In genomic region chr13:56250551-56251161, GRCm38 (mm10) we compare ENCODE assay signal across 18 mouse cellular contexts. TPM values are rescaled to one million over a fixed set of nuclear protein-coding genes. Genes with fewer than 3 reads are reported as not detected.
DNase-seq lines count a peak whose midpoint lies in the region; ATAC-seq and TF ChIP-seq lines count a peak whose summit lies in the region.
"Had no signal": no experiment of that assay in that cellular context is flagged by ENCODE, and none has a peak within 500 bp of the region (broad histone marks: within the 10 kb centered on the region; RNA-seq: fewer than 3 reads in every experiment).

No protein-coding gene starts in this region.

- H3K27ac ChIP-seq in forebrain, embryonic 10.5 days = peak overlapping the region; percentile 82
- no peak overlapping the region for H3K27ac ChIP-seq in forebrain, embryonic 15.5 days (replicated peaks)
- H3K27ac ChIP-seq in neural tube, embryonic 15.5 days (replicated peaks) = no peak overlapping the region
- H3K27ac ChIP-seq in midbrain, embryonic 12.5 days (replicated peaks) = peak overlapping the region; percentile 82
- no peak overlapping the region for H3K27ac ChIP-seq in lung, postnatal 0 days (ENCODE audit: low read length)
- no peak overlapping the region for H3K27ac ChIP-seq in intestine, postnatal 0 days (ENCODE audit: low read depth, low read length)
- H3K27ac ChIP-seq: gastrocnemius, adult 2 months; stomach, postnatal 0 days had no signal

- H3K27me3 ChIP-seq in forebrain, embryonic 10.5 days (ENCODE audit: poor library complexity, severe bottlenecking) = peaks cover 100% of the 10 kb centered on the region
- peaks cover 89% of the 10 kb centered on the region for H3K27me3 ChIP-seq in forebrain, embryonic 15.5 days
- H3K27me3 ChIP-seq in neural tube, embryonic 15.5 days (replicated peaks) = peaks cover 99% of the 10 kb centered on the region
- H3K27me3 ChIP-seq in midbrain, embryonic 12.5 days = peaks cover 99% of the 10 kb centered on the region
- peaks cover 83% of the 10 kb centered on the region for H3K27me3 ChIP-seq in lung, postnatal 0 days (replicated peaks; ENCODE audit: insufficient read depth, low read length)
- H3K27me3 ChIP-seq in intestine, postnatal 0 days (replicated peaks; ENCODE audit: control insufficient read depth, insufficient read depth, low read length) = peaks cover 88% of the 10 kb centered on the region

- DNase-seq in forebrain, embryonic 10.5 days (ENCODE audit: extremely low spot score, low spot score) = no peak
- DNase-seq in neural tube, embryonic 10.5 days (ENCODE audit: extremely low spot score, low spot score) = peak; percentile 55
- DNase-seq in lung, postnatal 0 days (ENCODE audit: low spot score) = no peak
- DNase-seq in lung, adult 18-20 months = no peak
- DNase-seq: cerebellum, adult 2 months; gastrocnemius, adult 2 months; heart, adult 18-20 months; kidney, postnatal 14 days; layer of hippocampus, adult 9-11 months; liver; thymus, postnatal 14 days had no signal

- TF ChIP-seq CTCF in lung, postnatal 0 days (IDR thresholded peaks at IDR 0.05) = no peak
- TF ChIP-seq CTCF in intestine, postnatal 0 days (IDR thresholded peaks at IDR 0.05; ENCODE audit: low read depth) = no peak

- no peak for ATAC-seq in forebrain, embryonic 15.5 days (replicated peaks)
- ATAC-seq in neural tube, embryonic 15.5 days (ENCODE audit: low FRiP score) = no peak
- ATAC-seq in midbrain, embryonic 12.5 days (ENCODE audit: low FRiP score, low read depth) = no peak
- no peak for ATAC-seq in lung, postnatal 0 days
- no peak for ATAC-seq in intestine, postnatal 0 days

- no peak for TF ChIP-seq EP300 in lung, postnatal 0 days (IDR thresholded peaks at IDR 0.05)

- H3K4me1 ChIP-seq in forebrain, embryonic 10.5 days = peaks cover 64% of the 10 kb centered on the region
- H3K4me1 ChIP-seq in forebrain, embryonic 15.5 days = peaks cover 16% of the 10 kb centered on the region
- H3K4me1 ChIP-seq in neural tube, embryonic 15.5 days = peaks cover 21% of the 10 kb centered on the region
- H3K4me1 ChIP-seq in midbrain, embryonic 12.5 days = peaks cover 55% of the 10 kb centered on the region
- peaks cover 5% of the 10 kb centered on the region; the same call in 1 of the 2 replicates for H3K4me1 ChIP-seq in lung, postnatal 0 days (ENCODE audit: insufficient read depth, low read depth, low read length)
- H3K4me1 ChIP-seq in intestine, postnatal 0 days (replicated peaks; ENCODE audit: control insufficient read depth, insufficient read depth, low read length) = no peaks in the 10 kb centered on the region

- no peaks in the 10 kb centered on the region for H3K9me3 ChIP-seq in forebrain, embryonic 10.5 days
- no peaks in the 10 kb centered on the region for H3K9me3 ChIP-seq in forebrain, embryonic 15.5 days
- H3K9me3 ChIP-seq in neural tube, embryonic 15.5 days (replicated peaks) = no peaks in the 10 kb centered on the region
- H3K9me3 ChIP-seq in midbrain, embryonic 12.5 days = no peaks in the 10 kb centered on the region
- H3K9me3 ChIP-seq in lung, postnatal 0 days (ENCODE audit: low read length) = no peaks in the 10 kb centered on the region
- H3K9me3 ChIP-seq in intestine, postnatal 0 days (ENCODE audit: control insufficient read depth) = no peaks in the 10 kb centered on the region

- H3K36me3 ChIP-seq in forebrain, embryonic 10.5 days (replicated peaks) = no peaks in the 10 kb centered on the region
- no peaks in the 10 kb centered on the region for H3K36me3 ChIP-seq in forebrain, embryonic 15.5 days
- no peaks in the 10 kb centered on the region for H3K36me3 ChIP-seq in neural tube, embryonic 15.5 days
- no peaks in the 10 kb centered on the region for H3K36me3 ChIP-seq in midbrain, embryonic 12.5 days
- H3K36me3 ChIP-seq in lung, postnatal 0 days (ENCODE audit: insufficient read depth, low read length) = no peaks in the 10 kb centered on the region
- H3K36me3 ChIP-seq in intestine, postnatal 0 days (ENCODE audit: control insufficient read depth, insufficient read depth) = no peaks in the 10 kb centered on the region

- no peak overlapping the region for H3K4me2 ChIP-seq in forebrain, embryonic 15.5 days (replicated peaks)
- no peak overlapping the region for H3K4me2 ChIP-seq in neural tube, embryonic 15.5 days
- H3K4me2 ChIP-seq in midbrain, embryonic 12.5 days (replicated peaks) = peak overlapping the region; percentile 53
- H3K4me2 ChIP-seq in lung, postnatal 0 days (replicated peaks; ENCODE audit: low read depth, low read length) = no peak overlapping the region
- H3K4me2 ChIP-seq in intestine, postnatal 0 days (replicated peaks; ENCODE audit: low read depth) = no peak overlapping the region
- H3K4me2 ChIP-seq: lung, embryonic 14.5 days had no signal

- no peak overlapping the region for H3K9ac ChIP-seq in forebrain, embryonic 15.5 days (replicated peaks)
- H3K9ac ChIP-seq in neural tube, embryonic 15.5 days (replicated peaks) = no peak overlapping the region
- peak overlapping the region; percentile 49 for H3K9ac ChIP-seq in midbrain, embryonic 12.5 days (replicated peaks)
- H3K9ac ChIP-seq in lung, postnatal 0 days (replicated peaks; ENCODE audit: low read depth) = no peak overlapping the region
- H3K9ac ChIP-seq in intestine, postnatal 0 days (ENCODE audit: low read depth, low read length) = no peak overlapping the region
- H3K9ac ChIP-seq: lung, embryonic 14.5 days had no signal

- H3K4me3 ChIP-seq in forebrain, embryonic 10.5 days = peak overlapping the region; percentile 47
- no peak overlapping the region for H3K4me3 ChIP-seq in forebrain, embryonic 15.5 days
- H3K4me3 ChIP-seq in neural tube, embryonic 15.5 days (replicated peaks) = no peak overlapping the region
- H3K4me3 ChIP-seq in midbrain, embryonic 12.5 days = peak overlapping the region; percentile 40
- no peak overlapping the region for H3K4me3 ChIP-seq in lung, postnatal 0 days (ENCODE audit: low read depth, low read length)
- no peak overlapping the region for H3K4me3 ChIP-seq in intestine, postnatal 0 days (ENCODE audit: low read depth, low read length)
- H3K4me3 ChIP-seq: gastrocnemius, adult 2 months had no signal

- under 1% methylated on average over 14 of the region's 14 CpGs for WGBS in forebrain, embryonic 10.5 days
- 2% methylated on average over 14 of the region's 14 CpGs for WGBS in forebrain, embryonic 15.5 days
- WGBS in neural tube, embryonic 15.5 days = 2% methylated on average over 14 of the region's 14 CpGs
- WGBS in midbrain, embryonic 12.5 days = 1% methylated on average over 14 of the region's 14 CpGs
- 3% methylated on average over 14 of the region's 14 CpGs for WGBS in lung, postnatal 0 days
- 3% methylated on average over 14 of the region's 14 CpGs for WGBS in intestine, postnatal 0 days

RNA-seq across cellular contexts. Expression of gene Neurog1, which starts 1.3 kb away (rescaled TPM):
- polyA plus RNA-seq in forebrain, embryonic 10.5 days (2016; fragmentation: Nextera tagmentation; extraction: Ambion mirVana) = 13.5 and 18.5 TPM in 2 replicates
- 3.1 and 6.7 TPM in 2 replicates for polyA plus RNA-seq in forebrain, embryonic 15.5 days (2015; fragmentation: Nextera tagmentation; extraction: Ambion mirVana)
- polyA plus RNA-seq in neural tube, embryonic 15.5 days (2015; fragmentation: Nextera tagmentation; extraction: Ambion mirVana) = 0.18 TPM in 1 of 2 replicates, not detected in the other
- polyA plus RNA-seq in midbrain, embryonic 12.5 days (2016; fragmentation: Nextera tagmentation; extraction: Ambion mirVana) = 38.0 and 38.8 TPM in 2 replicates
- polyA plus RNA-seq in lung, postnatal 0 days (2015; fragmentation: Nextera tagmentation; extraction: Ambion mirVana) = not detected in 2 replicates
- not detected in 2 replicates for polyA plus RNA-seq in intestine, postnatal 0 days (2015; fragmentation: Nextera tagmentation; extraction: Ambion mirVana)
- polyA plus RNA-seq: cerebellum, adult 2 months; heart, embryonic 16.5 days; lung, embryonic 14.5 days; stomach, postnatal 0 days had no signal

RNA-seq across cellular contexts. Expression of gene Cxcl14, which starts 45.7 kb away (rescaled TPM):
- 2.3 and 2.7 TPM in 2 replicates for polyA plus RNA-seq in forebrain, embryonic 10.5 days (2016; fragmentation: Nextera tagmentation; extraction: Ambion mirVana)
- 14.2 and 15.2 TPM in 2 replicates for polyA plus RNA-seq in forebrain, embryonic 15.5 days (2015; fragmentation: Nextera tagmentation; extraction: Ambion mirVana)
- 3.9 and 4.9 TPM in 2 replicates for polyA plus RNA-seq in neural tube, embryonic 15.5 days (2015; fragmentation: Nextera tagmentation; extraction: Ambion mirVana)
- 27.5 and 37.6 TPM in 2 replicates for polyA plus RNA-seq in midbrain, embryonic 12.5 days (2016; fragmentation: Nextera tagmentation; extraction: Ambion mirVana)
- polyA plus RNA-seq in lung, postnatal 0 days (2015; fragmentation: Nextera tagmentation; extraction: Ambion mirVana) = 11.2 and 12.8 TPM in 2 replicates
- 19.3 and 19.4 TPM in 2 replicates for polyA plus RNA-seq in intestine, postnatal 0 days (2015; fragmentation: Nextera tagmentation; extraction: Ambion mirVana)

Comparison
In these comparisons a context has a peak if more than half of its experiments do, and no peak if none do; other contexts are left out.
1. H3K27ac ChIP-seq: peak in forebrain, embryonic 10.5 days (single experiment) and midbrain, embryonic 12.5 days (single experiment); none in forebrain, embryonic 15.5 days (single experiment), neural tube, embryonic 15.5 days (single experiment), lung, postnatal 0 days (single experiment) and intestine, postnatal 0 days (single experiment).
2. H3K4me3 ChIP-seq: peak in forebrain, embryonic 10.5 days (single experiment) and midbrain, embryonic 12.5 days (single experiment); none in forebrain, embryonic 15.5 days (single experiment), neural tube, embryonic 15.5 days (single experiment), lung, postnatal 0 days (single experiment) and intestine, postnatal 0 days (single experiment).